Mouse (Mus musculus) heart, embryonic 12.5 days (tissue): ENCODE measurements at regions not wholly inside any gene's neighbourhood (a gene's known extent, or its start where the extent isn't known, plus 50 kb on each side); places are given as distances from the start of the nearest gene placed in this dataset.

Source experiments
- ATAC-seq: fragments of 200-750 bp; cut with Nextera tagmentation; 2 replicates; pipeline ENCODE4 v1.8.0; 2017; ENCODE audit warnings: moderate TSS enrichment, moderate library complexity; ENCODE audit not compliant: insufficient number of reproducible peaks, low FRiP score
- H3K27ac ChIP-seq: fragments of 300-500 bp; sonication (generic); 2 replicates; pipeline ENCODE4 v1.5.1; 2016; ENCODE audit warnings: mild to moderate bottlenecking, moderate library complexity; ENCODE audit not compliant: poor library complexity, severe bottlenecking
- H3K27me3 ChIP-seq: fragments of 300-500 bp; sonication (generic); replicated peaks from 2 replicates; pipeline ENCODE4 v1.6.1; 2016; ENCODE audit warnings: mild to moderate bottlenecking, moderate library complexity
- H3K36me3 ChIP-seq: fragments of 300-500 bp; sonication (generic); 2 replicates; pipeline ENCODE4 v1.6.1; 2016; ENCODE audit warnings: mild to moderate bottlenecking, moderate library complexity
- H3K4me1 ChIP-seq: fragments of 300-500 bp; sonication (generic); replicated peaks from 2 replicates; pipeline ENCODE4 v1.6.1; 2016; ENCODE audit warnings: mild to moderate bottlenecking
- H3K4me2 ChIP-seq: fragments of 300-500 bp; sonication (generic); 2 replicates; pipeline ENCODE4 v1.6.1; 2016; ENCODE audit warnings: mild to moderate bottlenecking, moderate library complexity
- H3K4me3 ChIP-seq: fragments of 300-500 bp; sonication (generic); 2 replicates; pipeline ENCODE4 v1.5.1; 2016; ENCODE audit warnings: mild to moderate bottlenecking
- H3K9ac ChIP-seq: fragments of 300-500 bp; sonication (generic); 2 replicates; pipeline ENCODE4 v1.6.1; 2016; ENCODE audit warnings: mild to moderate bottlenecking, moderate library complexity
- H3K9me3 ChIP-seq: fragments of 300-500 bp; sonication (generic); replicated peaks from 2 replicates; pipeline ENCODE4 v1.6.1; 2016; ENCODE audit warnings: mild to moderate bottlenecking, moderate library complexity
- WGBS: fragments of 180-500 bp; shearing (Covaris S2); methylation state at CpG from one replicate; pipeline ENCODE4 v1.1.7; 2016; 5-methylcytosine and 5-hydroxymethylcytosine counted together

DNA sequence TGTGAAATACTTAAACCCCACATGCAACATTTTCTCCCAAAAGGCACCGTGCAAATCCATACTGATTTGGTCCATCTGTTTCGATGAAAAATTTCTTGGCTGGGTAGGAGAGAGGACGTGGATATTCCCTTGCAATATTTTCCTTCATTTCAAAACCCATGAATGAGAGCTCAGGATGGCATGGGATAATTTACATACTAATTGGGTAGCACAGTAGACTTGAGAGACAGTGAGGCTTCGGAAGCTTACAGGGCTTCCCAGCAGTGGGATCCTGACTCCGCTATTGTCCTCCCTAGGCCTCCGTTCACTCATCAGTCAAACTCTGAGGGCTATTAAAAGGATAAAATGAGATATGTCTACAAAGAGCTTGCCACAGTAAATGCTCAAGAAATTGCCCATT lies 59.8 kb downstream of the Sox3 start:
- Histone ChIP-seq H3K9me3 (no peaks in the 10 kb centered on the region), H3K4me3 (no peak overlapping the region)
- ATAC-seq: no peak

GRCm38 (mm10) chrX:60831330-60832027 lies 61.8 kb downstream of the Sox3 start:
- H3K27me3 ChIP-seq: no peaks in the 10 kb centered on the region
- H3K36me3 ChIP-seq: no peaks in the 10 kb centered on the region
- no peak overlapping the region for H3K4me3 ChIP-seq
- 38% methylated on average over 20 of the region's 22 CpGs for WGBS
- no peak overlapping the region for H3K27ac ChIP-seq
- peak overlapping the region; percentile 24 for H3K4me2 ChIP-seq
- H3K9ac ChIP-seq: no peak overlapping the region
- no peak for ATAC-seq
- H3K9me3 ChIP-seq: no peaks in the 10 kb centered on the region
- no peaks in the 10 kb centered on the region for H3K4me1 ChIP-seq

More for the DNA sequence above, 59.8 kb downstream of the Sox3 start:
- no peak overlapping the region for H3K4me2 ChIP-seq
- no peaks in the 10 kb centered on the region for H3K27me3 ChIP-seq
- no peaks in the 10 kb centered on the region for H3K4me1 ChIP-seq
- H3K27ac ChIP-seq: no peak overlapping the region
- no peaks in the 10 kb centered on the region for H3K36me3 ChIP-seq
- no peak overlapping the region for H3K9ac ChIP-seq
- 76% methylated on average over 6 of the region's 6 CpGs for WGBS

- Histone ChIP-seq H3K9me3 (no peaks in the 10 kb centered on the region), H3K27ac (no peak overlapping the region), H3K9ac (no peak overlapping the region), H3K27me3 (no peaks in the 10 kb centered on the region), H3K4me1 (no peaks in the 10 kb centered on the region), H3K4me3 (no peak overlapping the region), H3K4me2 (no peak overlapping the region), H3K36me3 (no peaks in the 10 kb centered on the region)
- ATAC-seq: no peak
- WGBS: 59% methylated on average over 9 of the region's 9 CpGs
Observed at GRCm38 (mm10) chrX:60825181-60826080, 67.8 kb downstream of the Sox3 start.

DNA sequence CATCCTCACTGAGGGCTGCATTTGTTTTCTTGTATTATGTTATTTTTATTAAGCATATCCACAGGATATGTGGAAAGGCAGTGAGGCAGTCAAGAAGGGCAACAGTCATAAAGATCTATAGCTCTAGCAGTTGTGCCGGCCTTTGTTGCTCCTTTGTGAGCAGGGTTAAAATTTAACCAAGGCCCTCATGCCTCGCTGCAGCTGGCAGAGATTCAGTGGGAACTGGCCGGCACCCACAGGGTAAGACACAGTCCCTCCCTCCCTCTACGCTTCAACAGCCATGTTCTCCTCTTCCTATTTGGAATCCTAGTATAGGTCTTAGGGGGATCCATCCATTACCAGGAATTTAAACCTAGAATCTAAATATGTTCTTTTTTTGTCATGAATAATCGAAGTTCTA lies 94.7 kb downstream of the Sox3 start:
- no peaks in the 10 kb centered on the region for H3K27me3 ChIP-seq
- no peak for ATAC-seq
- no peaks in the 10 kb centered on the region; the same call in 1 of the 2 replicates for H3K4me1 ChIP-seq
- 68% methylated on average over 5 of the region's 5 CpGs for WGBS
- H3K4me2 ChIP-seq: no peak overlapping the region
- no peak overlapping the region for H3K9ac ChIP-seq
- H3K27ac ChIP-seq: no peak overlapping the region
- no peaks in the 10 kb centered on the region for H3K36me3 ChIP-seq
- H3K4me3 ChIP-seq: no peak overlapping the region
- no peaks in the 10 kb centered on the region for H3K9me3 ChIP-seq

DNA sequence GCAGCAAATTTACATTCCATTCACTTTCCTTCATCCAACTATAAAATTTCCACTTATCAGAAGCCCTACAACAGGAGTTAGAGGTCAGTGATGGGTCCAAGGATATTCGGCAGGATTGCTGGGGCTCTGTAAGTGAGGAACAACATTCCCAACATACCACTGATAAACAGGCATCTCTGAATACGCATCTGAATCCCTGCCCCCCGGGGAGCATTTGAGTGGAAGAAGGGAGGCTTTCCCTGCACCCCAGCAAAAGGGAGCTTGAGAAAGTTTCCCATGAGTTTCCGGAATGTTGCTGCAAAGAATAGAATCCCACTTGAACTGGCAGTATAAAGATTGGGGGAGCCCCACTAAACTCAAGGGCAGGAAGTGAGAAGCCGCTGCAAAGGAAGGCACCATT lies 112.5 kb downstream of the Sox3 start:
- no peak overlapping the region for H3K9ac ChIP-seq
- no peak overlapping the region for H3K27ac ChIP-seq
- H3K9me3 ChIP-seq: no peaks in the 10 kb centered on the region
- no peaks in the 10 kb centered on the region for H3K36me3 ChIP-seq
- ATAC-seq: no peak
- no peaks in the 10 kb centered on the region for H3K27me3 ChIP-seq
- WGBS: 29% methylated on average over 5 of the region's 5 CpGs
- H3K4me2 ChIP-seq: peak overlapping the region; percentile 18; the same call in 1 of the 2 replicates
- H3K4me1 ChIP-seq: no peaks in the 10 kb centered on the region; the same call in 1 of the 2 replicates
- no peak overlapping the region for H3K4me3 ChIP-seq

- no peak overlapping the region for H3K27ac ChIP-seq
- H3K4me1 ChIP-seq: no peaks in the 10 kb centered on the region; the same call in 1 of the 2 replicates
- H3K9ac ChIP-seq: no peak overlapping the region
- ATAC-seq: no peak
- H3K27me3 ChIP-seq: no peaks in the 10 kb centered on the region
- H3K4me2 ChIP-seq: no peak overlapping the region
- no peaks in the 10 kb centered on the region for H3K9me3 ChIP-seq
- no peaks in the 10 kb centered on the region for H3K36me3 ChIP-seq
- H3K4me3 ChIP-seq: no peak overlapping the region
- WGBS: 41% methylated on average over 2 of the region's 2 CpGs
Observed at GRCm38 (mm10) chrX:60780161-60780560, 113.1 kb downstream of the Sox3 start.

DNA sequence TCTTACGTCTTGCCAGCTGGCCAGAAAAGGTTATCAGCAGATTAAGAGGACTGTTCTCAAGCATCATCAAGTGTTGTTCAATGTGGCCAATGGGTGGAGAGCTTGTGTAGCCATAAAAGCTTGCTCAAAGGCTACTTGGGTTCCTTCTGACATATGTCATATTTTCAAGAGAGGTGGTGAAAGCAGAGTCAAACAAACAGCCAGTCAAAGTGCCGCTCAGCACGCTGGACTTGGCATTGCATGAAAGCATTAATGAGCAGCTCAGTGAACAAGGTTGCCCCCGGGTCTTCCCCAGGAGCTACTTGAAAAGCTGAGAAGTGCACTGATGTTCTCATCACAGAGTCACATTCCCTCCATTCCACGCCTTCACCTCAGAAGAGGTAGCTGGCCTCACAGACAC lies 119.6 kb downstream of the Sox3 start:
- Histone ChIP-seq H3K36me3 (no peaks in the 10 kb centered on the region), H3K27ac (no peak overlapping the region), H3K4me3 (no peak overlapping the region), H3K4me1 (0 out of 2 replicates have a peak, but pooled peaks cover 2% of the 10 kb centered on the region), H3K9me3 (no peaks in the 10 kb centered on the region), H3K4me2 (no peak overlapping the region), H3K9ac (no peak overlapping the region), H3K27me3 (no peaks in the 10 kb centered on the region; the same call in 1 of the 2 replicates)
- no peak for ATAC-seq
- 49% methylated on average over 5 of the region's 5 CpGs for WGBS

- Histone ChIP-seq H3K27me3 (no peaks in the 10 kb centered on the region; the same call in 1 of the 2 replicates), H3K4me2 (no peak overlapping the region), H3K36me3 (no peaks in the 10 kb centered on the region), H3K4me3 (no peak overlapping the region), H3K4me1 (0 out of 2 replicates have a peak, but pooled peaks cover 2% of the 10 kb centered on the region), H3K27ac (no peak overlapping the region), H3K9me3 (no peaks in the 10 kb centered on the region), H3K9ac (no peak overlapping the region)
- no peak for ATAC-seq
- 29% methylated on average over 1 of the region's 1 CpGs for WGBS
Observed at GRCm38 (mm10) chrX:60772439-60772838, 120.8 kb downstream of the Sox3 start.

DNA sequence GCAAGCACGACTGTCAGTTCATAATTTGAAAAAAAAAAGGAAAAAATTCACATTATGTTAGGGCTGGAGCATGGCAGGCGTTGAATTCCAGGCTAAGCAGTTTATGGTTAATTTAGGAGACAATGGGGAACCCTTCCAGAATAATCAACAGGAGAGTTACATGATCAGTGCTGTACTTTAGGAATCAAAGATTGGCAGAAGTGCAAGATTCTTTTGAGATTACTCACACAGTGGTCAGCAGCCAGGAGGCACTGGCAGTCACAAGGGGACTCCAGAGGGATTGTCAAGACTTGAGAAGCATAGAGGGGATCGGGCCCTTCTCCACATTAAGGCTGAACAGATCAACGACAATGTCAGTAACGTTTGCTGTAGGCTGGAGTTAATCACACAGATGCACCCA lies 142.8 kb downstream of the Sox3 start:
- no peak for ATAC-seq
- H3K4me3 ChIP-seq: no peak overlapping the region
- H3K9ac ChIP-seq: no peak overlapping the region
- H3K4me1 ChIP-seq: no peaks in the 10 kb centered on the region
- WGBS: 65% methylated on average over 5 of the region's 5 CpGs
- no peaks in the 10 kb centered on the region for H3K9me3 ChIP-seq
- H3K4me2 ChIP-seq: no peak overlapping the region
- H3K27me3 ChIP-seq: no peaks in the 10 kb centered on the region
- no peak overlapping the region for H3K27ac ChIP-seq
- no peaks in the 10 kb centered on the region for H3K36me3 ChIP-seq

DNA sequence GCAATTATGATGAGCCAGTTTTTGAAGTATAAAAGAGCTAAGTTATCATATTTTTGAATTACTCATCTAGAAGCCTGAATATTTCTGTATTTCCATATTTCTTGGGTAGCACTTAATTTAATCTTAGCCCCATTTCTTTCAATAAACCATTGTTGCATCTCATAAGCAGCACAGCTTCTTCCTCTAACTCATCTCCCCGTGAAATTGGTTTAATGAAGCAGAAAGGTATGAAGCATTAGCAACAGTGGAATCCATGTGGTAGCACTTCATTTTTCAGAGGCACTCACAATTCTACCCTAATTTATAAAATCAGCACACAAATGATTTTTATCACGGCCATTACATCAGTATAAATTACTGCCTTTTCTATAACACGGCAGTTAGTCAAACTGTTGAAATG lies 149.3 kb downstream of the Sox3 start:
- Histone ChIP-seq H3K9ac (no peak overlapping the region), H3K4me3 (no peak overlapping the region), H3K4me2 (no peak overlapping the region), H3K27ac (no peak overlapping the region), H3K27me3 (no peaks in the 10 kb centered on the region), H3K4me1 (no peaks in the 10 kb centered on the region), H3K9me3 (no peaks in the 10 kb centered on the region), H3K36me3 (no peaks in the 10 kb centered on the region)
- ATAC-seq: no peak
- 80% methylated on average over 3 of the region's 3 CpGs for WGBS

DNA sequence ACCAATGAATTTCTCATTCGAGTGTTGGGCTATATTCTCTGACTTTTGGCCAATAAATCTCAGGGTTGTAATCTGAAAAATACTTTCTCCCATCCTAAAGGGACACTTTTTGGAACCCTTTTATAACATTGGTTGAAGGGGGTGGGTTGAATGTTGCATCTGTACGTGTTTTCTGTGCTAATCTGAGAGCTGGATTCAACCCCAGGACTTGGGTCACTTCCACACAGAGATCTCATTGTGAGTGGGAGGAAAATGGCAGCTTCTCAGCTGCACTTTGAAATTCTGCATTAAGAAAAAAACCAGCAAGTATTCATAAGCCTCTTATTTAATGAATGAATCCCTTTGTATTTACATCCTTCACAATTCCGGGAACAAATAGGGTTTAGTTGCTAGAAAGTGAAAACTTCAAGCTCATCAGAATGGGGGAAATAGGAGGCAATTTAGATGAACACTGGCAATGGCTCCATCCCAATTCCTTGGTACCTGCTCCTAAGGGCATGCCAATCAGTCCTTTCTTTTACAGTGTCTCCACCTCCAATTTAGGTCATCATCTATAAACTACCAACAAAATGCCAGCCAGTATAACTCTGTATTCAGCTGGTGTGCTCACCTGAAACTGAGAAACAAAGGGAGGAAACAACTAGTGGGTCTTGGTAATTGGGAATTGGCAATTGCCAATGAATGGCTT lies 150.1 kb downstream of the Sox3 start:
- ATAC-seq: no peak
- Histone ChIP-seq H3K27me3 (no peaks in the 10 kb centered on the region), H3K27ac (no peak overlapping the region), H3K4me1 (no peaks in the 10 kb centered on the region), H3K4me3 (no peak overlapping the region), H3K36me3 (no peaks in the 10 kb centered on the region), H3K4me2 (no peak overlapping the region), H3K9me3 (no peaks in the 10 kb centered on the region), H3K9ac (no peak overlapping the region)
- WGBS: 71% methylated on average over 3 of the region's 3 CpGs
